Mouse (Mus musculus) neutrophil, adult 5-6 weeks (primary cell): ENCODE data around the gene Adcy4. TPM values are rescaled to one million over a fixed set of nuclear protein-coding genes. Genes with fewer than 3 reads are reported as not detected.

Source experiments
- ATAC-seq: fragments of 151-379, 151-347 bp; 2 replicates; pipeline ENCODE4 v1.8.0; 2017; ENCODE audit warnings: mild to moderate bottlenecking, moderate TSS enrichment; ENCODE audit not compliant: insufficient number of reproducible peaks, poor library complexity, low FRiP score, severe bottlenecking; ENCODE audit errors: extremely low read depth
- total RNA-seq: library from RNA; stranded (forward); fragments of 200-1000 nt; gene quantifications from 2 replicates; pipeline ENCODE4 v1.2.3, GENCODE M21; 2017

Gene Adcy4
- total RNA-seq, 1 experiment from 2014 or later, result not detected

DNA sequence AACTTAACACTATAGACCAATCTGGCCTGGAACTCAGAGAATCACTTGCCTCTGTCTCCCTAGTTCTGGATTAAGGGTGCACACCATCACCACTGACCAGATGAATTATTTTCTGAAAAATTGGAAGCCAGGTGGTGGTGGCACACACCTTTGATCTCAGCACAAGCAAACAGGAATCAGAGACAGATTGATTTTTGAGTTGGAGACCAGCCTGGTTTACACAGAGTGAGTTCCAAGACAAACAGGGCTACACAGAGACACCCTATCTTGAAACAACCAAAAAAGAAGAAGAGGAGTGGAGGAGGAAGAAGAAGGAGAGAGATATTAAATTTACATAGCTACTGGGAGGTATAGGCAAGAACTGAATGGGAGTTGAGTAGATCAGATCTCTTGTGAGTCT, 57.6 kb downstream of the Adcy4 start:
- no peak for ATAC-seq

GRCm38 (mm10) chr14:55724411-55724871, 59.5 kb downstream of the Adcy4 start:
- peak; percentile 61 for ATAC-seq

DNA sequence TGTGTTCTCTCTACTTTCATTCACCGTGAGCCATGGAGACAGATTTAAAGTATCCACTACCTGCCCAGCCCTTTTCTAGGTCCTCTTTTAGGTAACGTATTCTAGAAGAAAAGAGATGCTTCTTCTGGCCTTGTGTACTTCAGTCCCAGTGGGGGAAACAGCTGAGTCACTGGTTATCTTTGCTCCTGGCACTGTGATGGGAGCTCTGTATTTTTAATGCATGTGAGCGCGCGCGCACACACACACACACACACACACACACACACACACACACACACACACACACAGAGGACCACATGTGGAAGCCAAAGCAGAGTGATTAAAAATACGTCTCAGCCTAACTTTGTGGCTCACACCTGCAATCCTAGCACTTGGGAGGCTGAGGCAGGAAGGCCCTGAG, 60.5 kb downstream of the Adcy4 start:
- no peak for ATAC-seq

DNA sequence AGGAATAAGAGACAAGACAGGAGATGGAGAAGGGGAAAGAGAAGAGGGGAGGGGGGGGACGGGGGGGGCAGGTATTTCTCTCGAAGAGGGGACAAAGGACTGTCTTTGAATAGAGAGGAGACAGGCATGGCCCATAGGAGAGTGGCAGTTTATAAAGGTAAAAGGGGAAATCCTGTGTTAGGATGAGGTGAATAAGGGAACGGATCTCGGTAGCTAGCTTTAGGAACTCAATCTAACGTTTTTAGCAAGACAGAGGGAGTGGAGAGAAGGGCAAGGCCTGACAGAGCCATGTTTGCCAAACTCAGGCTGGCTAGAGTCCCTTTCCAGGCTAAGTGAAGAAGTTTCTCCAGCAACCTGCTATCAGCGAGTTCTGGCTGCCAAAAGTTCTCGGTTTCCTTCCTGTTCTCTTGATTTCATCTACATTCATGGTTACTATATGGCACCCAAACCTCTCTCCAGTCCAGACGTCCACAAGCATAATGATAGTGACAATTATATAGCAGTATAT, 61.4 kb downstream of the Adcy4 start:
- ATAC-seq, result no peak

- ATAC-seq, result peak; percentile 72
Measured at GRCm38 (mm10) chr14:55721700-55722437, 62.0 kb downstream of the Adcy4 start, which contains the start of gene Rabggta. Rabggta (minus strand) TSS chr14:55722263.

- no peak for ATAC-seq
Measured at GRCm38 (mm10) chr14:55721076-55721475, 62.8 kb downstream of the Adcy4 start.

GRCm38 (mm10) chr14:55720666-55721065, 63.2 kb downstream of the Adcy4 start:
- ATAC-seq, result no peak

DNA sequence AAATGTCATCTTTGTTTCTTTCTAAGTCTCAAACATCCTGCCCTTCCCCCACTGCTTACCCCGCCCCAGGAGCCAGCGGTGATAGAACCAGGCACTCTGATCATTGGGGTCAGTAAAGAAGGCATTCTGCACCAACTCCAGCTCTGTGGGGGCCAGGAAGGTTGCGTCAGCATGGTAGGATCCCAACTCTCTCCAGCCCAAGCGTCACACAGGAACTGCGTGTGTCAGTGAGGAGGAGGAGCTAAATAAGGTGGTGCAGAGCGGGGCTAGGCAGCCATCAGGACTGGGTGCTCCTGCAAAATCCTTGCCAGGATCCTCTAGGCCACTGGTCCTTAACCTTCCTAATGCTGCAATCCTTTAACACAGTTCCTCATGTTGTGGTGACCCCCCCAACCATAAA, 64.2 kb downstream of the Adcy4 start:
- no peak for ATAC-seq

Other genes with a start within 250 kb of the Adcy4 start
- gene Pck2, start 243.8 kb downstream of the Adcy4 start, total RNA-seq, result 38.6 and 38.8 TPM in 2 replicates
- 82.2 and 98.6 TPM in 2 replicates for gene Dcaf11, start 224.1 kb downstream of the Adcy4 start, total RNA-seq
- gene A730061H03Rik, start 223.7 kb downstream of the Adcy4 start, total RNA-seq, result 6.9 and 9.1 TPM in 2 replicates
- not detected in 2 replicates for gene Fitm1, start 208.5 kb downstream of the Adcy4 start, total RNA-seq
- gene Psme1, start 206.0 kb downstream of the Adcy4 start, total RNA-seq, result 254 and 295 TPM in 2 replicates
- 5.0 TPM in 2 replicates for gene Emc9, start 198.8 kb downstream of the Adcy4 start, total RNA-seq
- gene Psme2, start 193.0 kb downstream of the Adcy4 start, total RNA-seq, result 164 and 175 TPM in 2 replicates
- gene Rnf31, start 192.4 kb downstream of the Adcy4 start, total RNA-seq, result 73.4 and 82.3 TPM in 2 replicates
- 163 and 164 TPM in 2 replicates for gene Irf9, start 180.5 kb downstream of the Adcy4 start, total RNA-seq
- not detected in 2 replicates for gene Rec8, start 166.1 kb downstream of the Adcy4 start, total RNA-seq
- gene Ipo4, start 148.1 kb downstream of the Adcy4 start, total RNA-seq, result 4.2 and 11.3 TPM in 2 replicates
- 2.1 and 2.8 TPM in 2 replicates for gene Gm49378, start 146.2 kb downstream of the Adcy4 start, total RNA-seq
- gene Tm9sf1, start 140.3 kb downstream of the Adcy4 start, total RNA-seq, result 40.7 and 42.5 TPM in 2 replicates
- 0.98 and 2.1 TPM in 2 replicates for gene Tssk4, start 133.9 kb downstream of the Adcy4 start, total RNA-seq
- 40.6 and 42.1 TPM in 2 replicates for gene Mdp1, start 123.6 kb downstream of the Adcy4 start, total RNA-seq
- 27.5 and 44.8 TPM in 2 replicates for gene Gmpr2, start 112.2 kb downstream of the Adcy4 start, total RNA-seq
- gene Nedd8, start 112.0 kb downstream of the Adcy4 start, total RNA-seq, result 158 and 211 TPM in 2 replicates
- 64.8 and 68.2 TPM in 2 replicates for gene Tinf2, start 102.3 kb downstream of the Adcy4 start, total RNA-seq
- 6.9 and 9.5 TPM in 2 replicates for gene Tgm1, start 70.2 kb downstream of the Adcy4 start, total RNA-seq
- 27.2 and 36.8 TPM in 2 replicates for gene Rabggta, start 61.8 kb downstream of the Adcy4 start, total RNA-seq
- 20.4 and 28.0 TPM in 2 replicates for gene Dhrs1, start 38.4 kb downstream of the Adcy4 start, total RNA-seq
- gene Nop9, start 38.4 kb downstream of the Adcy4 start, total RNA-seq, result 12.1 and 15.8 TPM in 2 replicates
- gene Cideb, start 25.6 kb downstream of the Adcy4 start, total RNA-seq, result 0.49 TPM in 1 of 2 replicates, not detected in the other
- 0.25 and 0.81 TPM in 2 replicates for gene Ltb4r2, start 22.7 kb downstream of the Adcy4 start, total RNA-seq
- gene Ltb4r1, start 18.1 kb downstream of the Adcy4 start, total RNA-seq, result 12.9 and 14.6 TPM in 2 replicates
- 17.3 and 30.9 TPM in 2 replicates for gene Ripk3, start 4.8 kb upstream of the Adcy4 start, total RNA-seq
- gene Nfatc4, start 39.0 kb upstream of the Adcy4 start, total RNA-seq, result not detected in 2 replicates
- 0.23 and 0.25 TPM in 2 replicates for gene Nynrin, start 69.9 kb upstream of the Adcy4 start, total RNA-seq
- gene Cbln3, start 100.3 kb upstream of the Adcy4 start, total RNA-seq, result 0.37 TPM in 1 of 2 replicates, not detected in the other
- gene Khnyn, start 100.9 kb upstream of the Adcy4 start, total RNA-seq, result 157 and 158 TPM in 2 replicates
- gene Sdr39u1, start 116.2 kb upstream of the Adcy4 start, total RNA-seq, result 9.7 and 16.3 TPM in 2 replicates
- gene Cma1, start 160.6 kb upstream of the Adcy4 start, total RNA-seq, result 0.37 and 2.1 TPM in 2 replicates
- gene Cma2, start 166.9 kb upstream of the Adcy4 start, total RNA-seq, result not detected in 2 replicates
- not detected in 2 replicates for gene Mcpt1, start 233.9 kb upstream of the Adcy4 start, total RNA-seq
- gene Mcpt9, start 246.4 kb upstream of the Adcy4 start, total RNA-seq, result not detected in 2 replicates